Mouse (Mus musculus): Measurements from ENCODE around the gene Phf3. TPM values are rescaled to one million over a fixed set of nuclear protein-coding genes. Genes with fewer than 3 reads are reported as not detected.
A peak's percentile ranks its signal among the peaks of the same experiment; 100 is the strongest.

Gene Phf3
- total RNA-seq, 2 experiments from 2014 or later = 63.9 to 84.4 TPM

DNA sequence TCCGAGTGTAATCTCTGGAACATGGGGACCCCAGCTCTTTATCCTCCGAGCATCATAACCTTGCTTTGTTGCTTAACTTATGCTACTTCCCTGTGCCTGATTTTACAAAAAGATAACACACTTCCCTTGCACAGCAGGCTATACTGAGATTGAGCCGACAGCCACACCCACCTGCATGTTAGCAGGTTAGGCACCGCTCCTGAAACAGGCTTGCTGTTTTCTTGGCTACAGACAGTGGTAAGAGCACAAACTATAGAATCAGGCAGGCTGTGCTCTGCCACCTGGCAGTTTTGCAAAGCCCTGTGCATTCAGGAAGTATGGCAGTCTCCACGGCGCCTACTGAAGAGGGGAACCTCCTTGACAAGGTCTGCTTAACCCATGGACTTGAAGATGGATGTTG is 100.1 kb downstream of the Phf3 start:
- ATAC-seq (ENCODE audit: poor library complexity, severe bottlenecking) = no peak

- ATAC-seq (ENCODE audit: poor library complexity, severe bottlenecking) = no peak
Measured at GRCm38 (mm10) chr1:30772851-30773250, 100.9 kb downstream of the Phf3 start.

- no peak for ATAC-seq (ENCODE audit: poor library complexity, severe bottlenecking)
Measured at GRCm38 (mm10) chr1:30771772-30772171, 101.9 kb downstream of the Phf3 start.

DNA sequence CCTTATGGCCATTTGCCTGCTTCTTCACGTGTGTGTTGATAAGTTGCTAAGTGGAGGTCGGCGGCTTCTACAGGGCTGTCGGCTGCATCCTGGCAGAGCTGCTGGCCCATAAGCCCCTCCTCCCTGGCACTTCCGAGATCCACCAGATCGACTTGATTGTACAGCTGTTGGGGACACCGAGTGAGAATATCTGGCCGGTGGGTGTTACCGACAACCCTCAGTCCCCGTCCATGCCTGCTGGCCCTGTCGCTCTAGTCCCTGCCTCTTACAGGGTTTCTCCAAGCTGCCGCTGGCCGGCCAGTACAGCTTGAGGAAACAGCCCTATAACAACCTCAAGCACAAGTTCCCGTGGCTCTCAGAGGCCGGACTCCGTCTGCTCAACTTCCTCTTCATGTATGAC is 103.1 kb downstream of the Phf3 start:
- peak; percentile 38; the same call in 1 of the 2 replicates for ATAC-seq (ENCODE audit: poor library complexity, severe bottlenecking)

DNA sequence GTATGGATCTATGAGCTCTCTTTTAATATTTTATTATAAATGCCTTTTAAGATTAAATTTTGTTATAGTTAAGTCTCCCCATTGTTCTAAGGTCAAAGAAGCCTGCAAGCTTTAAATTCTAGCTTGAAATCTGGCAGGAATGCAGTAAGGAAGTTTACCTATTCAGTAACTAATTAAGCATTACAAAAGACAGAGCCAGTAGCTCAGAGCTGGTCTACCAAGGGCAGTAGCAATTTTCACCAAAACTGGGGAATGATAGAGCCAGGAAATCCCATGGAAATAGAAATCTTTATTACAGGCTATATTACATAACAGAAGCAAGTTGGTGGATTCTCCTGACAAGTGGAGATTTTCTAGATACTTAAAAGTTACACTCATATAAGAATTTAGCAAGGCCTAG is 116.9 kb downstream of the Phf3 start:
- ATAC-seq (ENCODE audit: poor library complexity, severe bottlenecking) = no peak

DNA sequence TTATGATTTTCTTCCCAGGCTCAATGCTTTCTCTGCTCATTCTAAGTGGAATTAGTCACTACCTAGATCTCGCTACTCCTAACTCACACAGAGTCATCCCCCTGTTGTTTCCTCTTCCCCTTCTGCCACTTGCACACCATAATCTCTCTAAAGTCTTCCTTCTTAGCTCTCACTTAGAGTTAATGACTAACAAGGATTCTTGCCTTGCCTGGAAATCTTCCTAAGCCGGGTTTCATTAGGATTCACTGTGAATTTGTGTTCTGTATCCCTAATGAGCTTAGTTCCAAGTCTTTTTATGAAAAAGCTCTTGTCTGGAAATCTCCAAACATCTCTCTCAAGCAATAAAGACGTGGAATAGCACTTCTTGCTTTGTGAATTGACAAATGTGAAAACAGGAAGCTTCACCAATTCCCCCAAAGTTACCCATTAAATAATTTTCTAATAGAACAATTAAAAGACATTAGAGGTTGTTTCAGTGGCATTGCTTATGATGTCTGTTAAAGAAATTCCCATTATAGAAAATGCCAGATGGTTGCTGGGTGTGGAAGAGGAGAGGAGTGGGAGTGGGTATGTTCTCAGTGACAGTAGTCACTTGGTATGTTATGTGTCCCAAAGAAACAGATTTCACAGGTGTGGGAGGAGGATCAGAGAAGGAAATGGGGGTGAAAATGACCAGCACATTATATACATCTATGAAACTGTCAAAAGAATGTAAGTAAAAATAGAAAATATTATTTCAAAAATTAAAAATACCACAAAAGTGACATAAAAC is 118.1 kb downstream of the Phf3 start:
- no peak for ATAC-seq (ENCODE audit: poor library complexity, severe bottlenecking)

Other genes with a start within 250 kb of the Phf3 start
- gene AC153137.1, start 104.0 kb upstream of the Phf3 start, total RNA-seq (2015) = not detected in 2 replicates
- not detected in 2 replicates for gene AC153137.1, start 104.0 kb upstream of the Phf3 start, total RNA-seq (2017)